Mouse (Mus musculus) limb, embryonic 13.5 days (tissue): Measurements from ENCODE around the gene Ceacam3. TPM values are rescaled to one million over a fixed set of nuclear protein-coding genes. Genes with fewer than 3 reads are reported as not detected.
"Not testable (repeated sequence)": the region's sequence is repeated elsewhere in the genome, so short reads cannot be mapped to it uniquely, and the experiment has no call there.

Source experiments
- ATAC-seq: fragments of 200-750 bp; cut with Nextera tagmentation; 2 replicates; pipeline ENCODE4 v1.8.0; 2017; ENCODE audit warnings: low read depth, moderate number of reproducible peaks, moderate TSS enrichment; ENCODE audit not compliant: low FRiP score
- H3K27ac ChIP-seq: fragments of 300-500 bp; sonication (generic); 2 replicates; pipeline ENCODE4 v1.5.1; 2015; ENCODE audit warnings: inconsistent platforms, mild to moderate bottlenecking, moderate library complexity
- H3K27me3 ChIP-seq: fragments of 300-500 bp; sonication (generic); 2 replicates; pipeline ENCODE4 v1.6.1; 2015; ENCODE audit warnings: mild to moderate bottlenecking, inconsistent platforms
- H3K36me3 ChIP-seq: fragments of 300-500 bp; sonication (generic); 2 replicates; pipeline ENCODE4 v1.6.1; 2015; ENCODE audit warnings: inconsistent platforms, mild to moderate bottlenecking, moderate library complexity
- H3K4me1 ChIP-seq: fragments of 300-500 bp; sonication (generic); 2 replicates; pipeline ENCODE4 v1.6.1; 2015; ENCODE audit warnings: inconsistent platforms
- H3K4me2 ChIP-seq: fragments of 300-500 bp; sonication (generic); replicated peaks from 2 replicates; pipeline ENCODE4 v1.6.1; 2015; ENCODE audit warnings: inconsistent platforms, mild to moderate bottlenecking, moderate library complexity
- H3K4me3 ChIP-seq: fragments of 300-500 bp; sonication (generic); 2 replicates; pipeline ENCODE4 v1.5.1; 2015; ENCODE audit warnings: moderate library complexity, mild to moderate bottlenecking, inconsistent platforms
- H3K9ac ChIP-seq: fragments of 300-500 bp; sonication (generic); 2 replicates; pipeline ENCODE4 v1.6.1; 2015; ENCODE audit warnings: mild to moderate bottlenecking, inconsistent platforms
- H3K9me3 ChIP-seq: fragments of 300-500 bp; sonication (generic); 2 replicates; pipeline ENCODE4 v1.6.1; 2016; ENCODE audit warnings: inconsistent platforms
- WGBS: fragments of 180-500 bp; shearing (Covaris S2); methylation state at CpG from one replicate; pipeline ENCODE4 v1.1.7; 2015; 5-methylcytosine and 5-hydroxymethylcytosine counted together
- polyA plus RNA-seq: library from polyadenylated mRNA; unstranded; fragments of >200 nt; fragmentation: Nextera tagmentation; extraction: Ambion mirVana; gene quantifications from 2 replicates; pipeline ENCODE4 v1.2.1, GENCODE M21; 2015

Ceacam3 gene
- polyA plus RNA-seq, result not detected in 2 replicates

DNA sequence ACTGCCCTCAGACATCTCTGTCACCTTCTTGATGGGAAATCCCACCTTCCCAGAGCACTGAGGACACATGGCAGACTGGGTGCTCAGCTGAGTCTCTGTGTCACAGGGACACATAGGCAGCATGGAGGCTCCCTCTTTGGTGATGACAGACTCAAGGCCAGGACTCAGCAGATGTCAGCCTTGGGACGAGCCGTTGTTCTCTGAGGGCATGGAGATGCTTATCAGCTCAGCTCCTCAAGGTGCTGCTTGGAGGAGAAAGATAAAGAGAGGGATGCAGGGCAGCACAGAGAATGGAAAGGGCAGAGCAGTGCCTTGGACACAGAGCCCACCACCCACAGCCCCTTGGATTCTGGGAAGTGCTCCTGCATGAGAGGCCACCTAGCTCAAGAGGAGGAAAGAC lies at the start of gene Ceacam3:
Gene Ceacam3 (plus strand): TSS at position 352 of the 400 bp plus-strand sequence.
- WGBS, result 83% methylated on average over 2 of the region's 2 CpGs
- Histone ChIP-seq H3K4me2 (no peak within 1 kb of the TSS), H3K36me3 (no peaks in the 10 kb centered on the region), H3K4me1 (no peaks in the 10 kb centered on the region), H3K9me3 (peaks cover 3% of the 10 kb centered on the region; the same call in 1 of the 2 replicates), H3K27ac (no peak within 1 kb of the TSS), H3K9ac (no peak within 1 kb of the TSS), H3K27me3 (no peaks in the 10 kb centered on the region), H3K4me3 (no peak within 1 kb of the TSS)
- no peak for ATAC-seq

GRCm38 (mm10) chr7:17101631-17102030 lies 48.5 kb upstream of the Ceacam3 start:
- not testable (repeated sequence) for H3K4me1 ChIP-seq, H3K27me3 ChIP-seq, H3K9me3 ChIP-seq, H3K9ac ChIP-seq, H3K27ac ChIP-seq, H3K4me2 ChIP-seq, H3K36me3 ChIP-seq, ATAC-seq, H3K4me3 ChIP-seq
- WGBS, result 90% methylated on average over 13 of the region's 13 CpGs

GRCm38 (mm10) chr7:17135307-17135706 lies 14.8 kb upstream of the Ceacam3 start:
- H3K9ac ChIP-seq, result no peak overlapping the region
- no peak for ATAC-seq
- H3K36me3 ChIP-seq, result no peaks in the 10 kb centered on the region
- H3K4me1 ChIP-seq, result no peaks in the 10 kb centered on the region
- H3K9me3 ChIP-seq, result no peaks in the 10 kb centered on the region
- H3K27ac ChIP-seq, result no peak overlapping the region
- H3K4me3 ChIP-seq, result no peak overlapping the region
- H3K4me2 ChIP-seq, result no peak overlapping the region
- 86% methylated on average over 1 of the region's 1 CpGs for WGBS
- no peaks in the 10 kb centered on the region for H3K27me3 ChIP-seq

DNA sequence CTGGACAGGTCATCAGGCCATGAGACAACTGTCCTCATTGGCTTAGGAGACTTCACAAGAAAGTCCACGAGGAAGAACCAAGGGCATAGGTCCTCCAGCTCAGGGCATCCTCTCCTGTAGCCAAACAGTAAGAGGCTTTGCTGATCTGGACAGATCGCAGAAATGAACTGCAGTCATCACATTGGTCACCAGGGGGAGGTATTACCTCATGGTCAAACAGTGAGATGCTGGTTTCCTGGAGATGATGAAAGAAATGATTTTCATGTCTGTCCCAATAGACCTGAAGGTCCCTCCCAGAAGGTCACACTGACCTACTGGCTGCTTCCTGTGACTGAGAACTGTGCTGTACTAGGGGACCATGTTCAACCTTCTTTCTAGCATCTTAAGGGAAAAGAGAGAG lies 5.6 kb downstream of the Ceacam3 start:
- Histone ChIP-seq H3K4me2 (no peak overlapping the region), H3K27ac (no peak overlapping the region), H3K9me3 (peaks cover 17% of the 10 kb centered on the region; the same call in 1 of the 2 replicates), H3K4me1 (no peaks in the 10 kb centered on the region), H3K27me3 (no peaks in the 10 kb centered on the region), H3K9ac (no peak overlapping the region), H3K4me3 (no peak overlapping the region), H3K36me3 (no peaks in the 10 kb centered on the region)
- no peak for ATAC-seq
- 33% methylated on average over 2 of the region's 2 CpGs for WGBS

DNA sequence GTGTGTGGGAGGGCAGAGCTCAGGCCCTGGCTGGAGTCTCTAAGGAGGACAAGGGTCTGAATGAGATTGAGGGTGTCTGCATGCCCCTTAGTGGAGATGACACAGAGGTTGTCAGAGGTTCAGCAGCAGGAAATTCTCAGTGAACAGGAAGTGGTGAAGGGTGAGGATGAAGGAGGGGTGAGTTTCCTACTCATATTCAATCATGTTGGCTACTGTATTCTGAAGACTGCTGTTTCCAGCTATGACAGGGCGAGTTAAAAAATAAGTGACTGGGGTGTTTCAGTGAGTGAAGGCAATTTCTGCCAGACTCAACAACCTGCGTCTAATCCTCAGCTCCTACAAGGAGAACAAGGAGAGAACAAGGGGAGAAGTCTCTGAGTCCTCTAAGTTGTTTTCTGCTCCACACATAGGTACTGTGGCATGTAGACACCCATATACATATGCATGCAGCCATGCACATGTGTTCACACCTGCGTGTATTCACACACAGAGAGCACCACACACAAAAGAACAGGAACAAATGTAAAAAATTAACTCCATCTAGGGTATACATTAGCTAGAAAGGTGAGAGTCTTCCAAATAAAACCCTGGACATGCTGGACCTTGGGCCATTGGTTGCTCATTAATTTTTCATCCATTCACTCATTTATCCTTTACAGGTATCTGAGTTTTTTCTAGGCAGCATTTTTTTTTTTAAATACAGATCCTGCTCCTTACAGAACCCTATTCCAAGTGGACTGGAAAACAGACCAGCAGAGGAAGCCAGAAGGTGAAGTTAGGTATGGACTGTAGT lies 7.0 kb downstream of the Ceacam3 start:
- H3K27me3 ChIP-seq, result no peaks in the 10 kb centered on the region
- peaks cover 21% of the 10 kb centered on the region; the same call in 1 of the 2 replicates for H3K9me3 ChIP-seq
- no peak overlapping the region for H3K27ac ChIP-seq
- H3K4me3 ChIP-seq, result no peak overlapping the region
- H3K4me1 ChIP-seq, result no peaks in the 10 kb centered on the region
- 71% methylated on average over 3 of the region's 3 CpGs for WGBS
- ATAC-seq, result no peak
- H3K36me3 ChIP-seq, result no peaks in the 10 kb centered on the region
- H3K9ac ChIP-seq, result no peak overlapping the region
- no peak overlapping the region for H3K4me2 ChIP-seq

DNA sequence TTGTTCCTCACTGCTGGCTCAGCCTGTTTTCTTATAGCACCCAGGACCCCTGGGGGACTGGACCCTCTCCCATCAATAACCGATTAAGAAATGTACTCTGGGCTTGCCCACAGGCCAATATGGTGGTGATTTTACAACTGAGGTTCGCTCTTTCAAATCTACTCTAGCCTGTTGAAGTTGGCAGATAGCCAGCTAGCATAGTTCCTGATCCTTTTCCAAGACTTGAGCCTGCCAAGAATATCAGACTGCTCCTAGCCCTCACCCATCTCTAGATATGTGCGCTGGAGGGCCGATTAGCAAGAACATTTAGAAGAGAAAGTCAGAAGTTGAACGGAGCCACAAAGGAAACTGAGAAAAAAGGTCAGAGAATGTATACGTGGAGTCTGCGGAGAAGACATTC lies 8.9 kb downstream of the Ceacam3 start:
- no peak for ATAC-seq
- no peaks in the 10 kb centered on the region for H3K36me3 ChIP-seq
- no peaks in the 10 kb centered on the region for H3K27me3 ChIP-seq
- no peak overlapping the region for H3K27ac ChIP-seq
- H3K9ac ChIP-seq, result no peak overlapping the region
- H3K4me2 ChIP-seq, result no peak overlapping the region
- no peak overlapping the region for H3K4me3 ChIP-seq
- H3K4me1 ChIP-seq, result no peaks in the 10 kb centered on the region
- H3K9me3 ChIP-seq, result peaks cover 21% of the 10 kb centered on the region; the same call in 1 of the 2 replicates
- WGBS, result 84% methylated on average over 7 of the region's 7 CpGs

GRCm38 (mm10) chr7:17171827-17172226 lies 21.7 kb downstream of the Ceacam3 start:
- H3K9ac ChIP-seq, result no peak overlapping the region
- 86% methylated on average over 4 of the region's 4 CpGs for WGBS
- H3K27me3 ChIP-seq, result no peaks in the 10 kb centered on the region
- no peaks in the 10 kb centered on the region for H3K4me1 ChIP-seq
- no peak overlapping the region for H3K4me3 ChIP-seq
- ATAC-seq, result no peak
- H3K36me3 ChIP-seq, result no peaks in the 10 kb centered on the region
- peaks cover 26% of the 10 kb centered on the region for H3K9me3 ChIP-seq
- H3K4me2 ChIP-seq, result no peak overlapping the region
- no peak overlapping the region for H3K27ac ChIP-seq

DNA sequence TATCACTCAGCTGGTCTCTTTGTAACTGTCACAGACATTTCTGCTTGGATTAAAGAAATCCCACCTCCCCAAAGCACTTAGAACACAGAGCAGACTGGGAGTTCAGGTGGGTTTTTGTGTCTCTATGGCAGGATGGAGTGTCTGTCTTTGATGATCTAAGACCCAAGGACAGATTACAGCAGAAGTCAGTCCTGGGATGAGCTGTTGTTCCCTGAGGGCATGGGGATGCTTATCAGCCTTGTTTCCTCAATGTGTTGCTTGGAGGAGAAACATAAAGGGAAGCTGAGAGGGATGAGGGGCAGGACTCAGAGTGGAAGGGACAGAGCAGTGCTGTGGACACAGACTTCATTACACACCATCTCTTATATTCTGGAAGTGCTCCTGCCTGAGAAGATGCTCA lies 53.1 kb downstream of the Ceacam3 start, which contains the start of gene Psg29:
Gene Psg29 (plus strand): TSS at position 301 of the 400 bp plus-strand sequence.
- H3K9me3 ChIP-seq, result peaks cover 37% of the 10 kb centered on the region
- no peak for ATAC-seq
- H3K27ac ChIP-seq, result no peak within 1 kb of the TSS
- H3K4me1 ChIP-seq, result no peaks in the 10 kb centered on the region
- H3K4me3 ChIP-seq, result no peak within 1 kb of the TSS
- H3K9ac ChIP-seq, result no peak within 1 kb of the TSS
- no peak within 1 kb of the TSS for H3K4me2 ChIP-seq
- H3K36me3 ChIP-seq, result no peaks in the 10 kb centered on the region
- H3K27me3 ChIP-seq, result no peaks in the 10 kb centered on the region

DNA sequence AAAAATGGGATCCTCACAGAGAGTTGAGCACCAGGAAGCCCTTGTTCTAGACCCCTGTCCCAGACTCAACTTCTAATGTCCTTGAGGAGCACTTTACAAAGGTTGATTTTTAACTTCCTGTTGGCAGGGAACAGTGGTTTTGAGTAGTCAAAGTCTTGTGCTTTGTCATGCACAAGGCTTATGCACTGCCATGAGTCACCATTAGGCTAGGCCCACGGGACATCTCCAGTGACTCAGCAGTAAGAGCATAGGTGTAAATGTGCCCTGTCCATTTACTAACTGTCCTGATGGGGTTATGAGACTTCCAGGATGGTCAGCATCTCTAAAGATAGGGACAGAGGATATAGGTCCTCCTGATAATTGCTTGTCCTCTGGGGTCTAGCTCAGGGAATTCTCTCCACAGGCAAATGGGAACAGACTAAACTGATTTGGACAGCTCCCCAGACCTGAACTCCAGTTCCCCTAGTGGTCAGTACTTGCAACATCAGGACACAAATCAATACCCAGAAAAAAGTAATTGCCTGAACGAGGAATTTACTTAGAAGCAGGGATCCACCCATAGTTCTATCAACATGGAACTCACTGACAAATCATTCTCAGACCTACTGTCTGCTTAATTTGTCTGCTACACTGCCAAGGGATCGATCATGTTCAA lies 55.6 kb downstream of the Ceacam3 start:
- 65% methylated on average over 3 of the region's 3 CpGs for WGBS

More for the DNA sequence above, 55.6 kb downstream of the Ceacam3 start:
- H3K4me1 ChIP-seq, result no peaks in the 10 kb centered on the region
- H3K9ac ChIP-seq, result no peak overlapping the region
- H3K4me2 ChIP-seq, result no peak overlapping the region
- H3K27me3 ChIP-seq, result no peaks in the 10 kb centered on the region
- H3K27ac ChIP-seq, result no peak overlapping the region
- ATAC-seq, result no peak
- H3K36me3 ChIP-seq, result no peaks in the 10 kb centered on the region
- no peak overlapping the region for H3K4me3 ChIP-seq
- H3K9me3 ChIP-seq, result peaks cover 45% of the 10 kb centered on the region

Other genes with a start within 250 kb of the Ceacam3 start
- 2.0 TPM in 2 replicates for gene Ptgir, start 243.8 kb upstream of the Ceacam3 start, polyA plus RNA-seq
- 103 and 115 TPM in 2 replicates for gene Calm3, start 226.2 kb upstream of the Ceacam3 start, polyA plus RNA-seq
- 22.7 and 23.4 TPM in 2 replicates for gene Pnmal2, start 205.6 kb upstream of the Ceacam3 start, polyA plus RNA-seq
- 1.00 and 1.0 TPM in 2 replicates for gene Pnmal1, start 190.6 kb upstream of the Ceacam3 start, polyA plus RNA-seq
- 0.27 and 0.31 TPM in 2 replicates for gene Gm42372, start 167.2 kb upstream of the Ceacam3 start, polyA plus RNA-seq
- 33.0 and 33.1 TPM in 2 replicates for gene Ccdc8, start 157.6 kb upstream of the Ceacam3 start, polyA plus RNA-seq
- gene Ppp5c, start 122.4 kb upstream of the Ceacam3 start, polyA plus RNA-seq, result 115 and 118 TPM in 2 replicates
- 12.9 and 14.9 TPM in 2 replicates for gene Hif3a, start 87.9 kb upstream of the Ceacam3 start, polyA plus RNA-seq
- 0.06 and 0.17 TPM in 2 replicates for gene Psg16, start 76.2 kb upstream of the Ceacam3 start, polyA plus RNA-seq
- not detected in 2 replicates for gene Psg29, start 53.2 kb downstream of the Ceacam3 start, polyA plus RNA-seq